In genomic region chr7:38141747-38142545, GRCm38 (mm10) we compare ENCODE assay signal across 9 mouse cellular contexts. TPM values are rescaled to one million over a fixed set of nuclear protein-coding genes. Genes with fewer than 3 reads are reported as not detected.
DNase-seq lines count a peak whose midpoint lies in the region; ATAC-seq lines count a peak whose summit lies in the region.
"Had no signal": no experiment of that assay in that cellular context is flagged by ENCODE, and none has a peak within 500 bp of the region (broad histone marks: within the 10 kb centered on the region; RNA-seq: fewer than 3 reads in every experiment).

No protein-coding gene starts in this region.

- ATAC-seq in frontal cortex, adult (ENCODE audit: low TSS enrichment) = peak; percentile 80
- peak; percentile 61; the same call in 1 of the 2 replicates for ATAC-seq in hindbrain, embryonic 14.5 days (ENCODE audit: low FRiP score)

- no peaks in the 10 kb centered on the region for H3K36me3 ChIP-seq in hindbrain, embryonic 14.5 days (replicated peaks; ENCODE audit: control insufficient read depth, insufficient read depth)

- no peak overlapping the region for H3K4me2 ChIP-seq in hindbrain, embryonic 14.5 days (replicated peaks)

- H3K4me3 ChIP-seq in hindbrain, embryonic 14.5 days (replicated peaks; ENCODE audit: low read length) = no peak overlapping the region

- peak; percentile 92 for DNase-seq in NIH3T3 (ENCODE audit: low read depth)
- DNase-seq in cerebellum, adult 8-10 months = peak; percentile 88
- peak; percentile 98 for DNase-seq in hindbrain, embryonic 14.5 days (ENCODE audit: low spot score)
- DNase-seq in layer of hippocampus, postnatal 10 days (ENCODE audit: low spot score in 2 of 2) = peak; percentile 89 to 92
- DNase-seq in lung, postnatal 25 days (ENCODE audit: low spot score) = peak; percentile 80
- DNase-seq in retina, postnatal 1 day = peak; percentile 91
- DNase-seq in thymus, postnatal 25 days = peak; percentile 82

- no peaks in the 10 kb centered on the region for H3K27me3 ChIP-seq in hindbrain, embryonic 14.5 days (ENCODE audit: control insufficient read depth, insufficient read depth, low read length)

- H3K27ac ChIP-seq in hindbrain, embryonic 14.5 days = no peak overlapping the region
- H3K27ac ChIP-seq: macrophage had no signal

- no peaks in the 10 kb centered on the region for H3K9me3 ChIP-seq in hindbrain, embryonic 14.5 days (ENCODE audit: control insufficient read depth, low read length)

- 67% methylated on average over 13 of the region's 13 CpGs for WGBS in hindbrain, embryonic 14.5 days

- no peak overlapping the region for H3K9ac ChIP-seq in hindbrain, embryonic 14.5 days

- H3K4me1 ChIP-seq in hindbrain, embryonic 14.5 days (replicated peaks; ENCODE audit: control insufficient read depth, insufficient read depth, low read length) = no peaks in the 10 kb centered on the region

RNA-seq across cellular contexts. Expression of gene Ccne1, which starts 34.6 kb away (rescaled TPM):
- 16.8 and 19.6 TPM in 2 replicates for polyA plus RNA-seq in hindbrain, embryonic 14.5 days (2014; fragmentation: Nextera tagmentation; extraction: Ambion mirVana)
- total RNA-seq in layer of hippocampus, postnatal 10 days (2021) = 10 to 100 TPM in 1 of 2 experiments, 1 to 10 TPM in 1; 9.4 to 11.4 TPM

RNA-seq across cellular contexts. Expression of gene 1600014C10Rik, which starts 41.1 kb away (rescaled TPM):
- 29.2 and 33.9 TPM in 2 replicates for polyA plus RNA-seq in hindbrain, embryonic 14.5 days (2014; fragmentation: Nextera tagmentation; extraction: Ambion mirVana)
- 10 to 100 TPM; 17.6 to 19.7 TPM for total RNA-seq in layer of hippocampus, postnatal 10 days (2021)
